In the genomic region with DNA sequence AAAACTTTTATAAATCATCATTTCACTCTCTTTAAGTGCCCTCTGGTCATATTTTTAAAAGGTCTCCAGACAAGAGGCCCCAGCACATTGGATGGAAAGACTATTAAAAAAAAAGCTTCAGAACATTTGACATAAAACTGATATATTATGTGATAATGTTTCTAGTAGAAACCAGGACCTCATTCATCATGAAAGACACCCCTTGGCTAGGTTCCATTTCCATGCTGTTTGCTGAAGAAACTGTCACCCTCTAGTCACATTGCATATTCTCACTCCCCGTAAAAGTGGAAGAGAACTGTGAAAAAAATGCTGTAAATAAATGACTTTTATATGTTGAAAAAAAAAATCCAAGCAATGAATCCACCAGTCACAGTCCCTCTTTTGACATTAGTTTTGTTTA, we compare ENCODE assay signal across 22 mouse cellular contexts. TPM values are rescaled to one million over a fixed set of nuclear protein-coding genes. Genes with fewer than 3 reads are reported as not detected.
DNase-seq lines count a peak whose midpoint lies in the region; ATAC-seq and TF ChIP-seq lines count a peak whose summit lies in the region.
"Had no signal": no experiment of that assay in that cellular context is flagged by ENCODE, and none has a peak within 500 bp of the region (broad histone marks: within the 10 kb centered on the region; RNA-seq: fewer than 3 reads in every experiment).

No protein-coding gene starts in this region.

- no peak overlapping the region for H3K27ac ChIP-seq in lung, embryonic 14.5 days (ENCODE audit: low read depth)
- no peak overlapping the region for H3K27ac ChIP-seq in lung, embryonic 16.5 days (ENCODE audit: low read length)
- H3K27ac ChIP-seq: embryonic facial prominence, embryonic 13.5 days; embryonic facial prominence, embryonic 15.5 days; forebrain, embryonic 10.5 days; forebrain, embryonic 12.5 days had no signal

- ATAC-seq in lung, embryonic 14.5 days (ENCODE audit: insufficient read depth) = peak; percentile 80; the same call in 1 of the 2 replicates
- ATAC-seq in lung, embryonic 16.5 days (ENCODE audit: low read depth) = peak; percentile 31; the same call in 1 of the 2 replicates
- ATAC-seq: forebrain, embryonic 14.5 days had no signal

- H3K4me1 ChIP-seq in lung, embryonic 14.5 days (ENCODE audit: insufficient read depth) = 0 out of 2 replicates have a peak, but pooled peaks cover 2% of the 10 kb centered on the region
- no peaks in the 10 kb centered on the region for H3K4me1 ChIP-seq in lung, embryonic 16.5 days (replicated peaks; ENCODE audit: control insufficient read depth, insufficient read depth, low read length)
- H3K4me1 ChIP-seq: embryonic facial prominence, embryonic 13.5 days; embryonic facial prominence, embryonic 15.5 days; forebrain, embryonic 12.5 days had no signal

- H3K4me2 ChIP-seq in lung, embryonic 14.5 days = no peak overlapping the region
- H3K4me2 ChIP-seq in lung, embryonic 16.5 days (ENCODE audit: low read depth, low read length) = no peak overlapping the region
- H3K4me2 ChIP-seq: embryonic facial prominence, embryonic 13.5 days; embryonic facial prominence, embryonic 15.5 days; forebrain, embryonic 12.5 days had no signal

- no peak overlapping the region for H3K4me3 ChIP-seq in lung, embryonic 14.5 days (ENCODE audit: low read depth, low read length)
- H3K4me3 ChIP-seq in lung, embryonic 16.5 days (ENCODE audit: low read length) = no peak overlapping the region
- H3K4me3 ChIP-seq: embryonic facial prominence, embryonic 13.5 days; embryonic facial prominence, embryonic 15.5 days; erythroblast, embryonic 14.5 days; forebrain, embryonic 10.5 days; forebrain, embryonic 12.5 days had no signal

- TF ChIP-seq CTCF in lung, embryonic 14.5 days (IDR thresholded peaks at IDR 0.05; ENCODE audit: low read depth) = no peak

- no peak overlapping the region for H3K9ac ChIP-seq in lung, embryonic 14.5 days
- no peak overlapping the region for H3K9ac ChIP-seq in lung, embryonic 16.5 days (ENCODE audit: low read length)
- H3K9ac ChIP-seq: embryonic facial prominence, embryonic 13.5 days; embryonic facial prominence, embryonic 15.5 days; forebrain, embryonic 12.5 days had no signal

- no peaks in the 10 kb centered on the region for H3K9me3 ChIP-seq in lung, embryonic 14.5 days (ENCODE audit: low read depth, low read length)
- H3K9me3 ChIP-seq in lung, embryonic 16.5 days (ENCODE audit: control insufficient read depth, low read length) = no peaks in the 10 kb centered on the region
- H3K9me3 ChIP-seq: embryonic facial prominence, embryonic 13.5 days; embryonic facial prominence, embryonic 15.5 days; forebrain, embryonic 10.5 days; forebrain, embryonic 12.5 days had no signal

- 54% methylated on average over 1 of the region's 1 CpGs for WGBS in lung, embryonic 14.5 days
- 55% methylated on average over 1 of the region's 1 CpGs for WGBS in lung, embryonic 16.5 days

- no peaks in the 10 kb centered on the region for H3K27me3 ChIP-seq in lung, embryonic 14.5 days (ENCODE audit: insufficient read depth, low read length)
- no peaks in the 10 kb centered on the region for H3K27me3 ChIP-seq in lung, embryonic 16.5 days (ENCODE audit: control insufficient read depth, insufficient read depth, low read depth, low read length)
- H3K27me3 ChIP-seq: embryonic facial prominence, embryonic 13.5 days; embryonic facial prominence, embryonic 15.5 days; forebrain, embryonic 12.5 days had no signal

- no peaks in the 10 kb centered on the region for H3K36me3 ChIP-seq in lung, embryonic 14.5 days (ENCODE audit: insufficient read depth)
- H3K36me3 ChIP-seq in lung, embryonic 16.5 days (ENCODE audit: control insufficient read depth, insufficient read depth, low read length) = no peaks in the 10 kb centered on the region
- H3K36me3 ChIP-seq: embryonic facial prominence, embryonic 13.5 days; embryonic facial prominence, embryonic 15.5 days; forebrain, embryonic 10.5 days; forebrain, embryonic 12.5 days had no signal

- DNase-seq in lung, embryonic 14.5 days = peak; percentile 83
- DNase-seq in lung, postnatal 36 days = no peak
- no peak for DNase-seq in lung, postnatal 4 days
- DNase-seq in forelimb bud, embryonic 11.5 days (ENCODE audit: low read depth, low spot score) = peak; percentile 32
- no peak for DNase-seq in layer of hippocampus, postnatal 25 days (ENCODE audit: extremely low spot score in 1 of 2, low spot score in 1 of 2)
- DNase-seq: adrenal gland, adult 2 months; adrenal gland, postnatal 10 days; adrenal gland, postnatal 25 days; cerebellum, adult 11 months; cerebellum, adult 18-20 months; cerebellum, adult 8-10 months; cerebellum, adult 9-11 months; cerebellum, postnatal 14 days; cerebellum, postnatal 36 days; embryo, embryonic 11 days had no signal

RNA-seq across cellular contexts. Expression of gene Itm2a, which starts 12.8 kb away (rescaled TPM):
- polyA plus RNA-seq in lung, embryonic 14.5 days (2014; fragmentation: Nextera tagmentation; extraction: Ambion mirVana) = 268 and 294 TPM in 2 replicates
- 356 and 390 TPM in 2 replicates for polyA plus RNA-seq in lung, embryonic 16.5 days (2015; fragmentation: Nextera tagmentation; extraction: Ambion mirVana)
- 10 to 100 TPM; 41.4 to 45.7 TPM for total RNA-seq in layer of hippocampus, postnatal 25 days (2021)
- polyA plus RNA-seq: erythroblast, embryonic 14.5 days had no signal

Comparison
In these comparisons a context has a peak if more than half of its experiments do, and no peak if none do; other contexts are left out.
1. DNase-seq: peak in lung, embryonic 14.5 days (single experiment) and forelimb bud, embryonic 11.5 days (single experiment); none in lung, postnatal 36 days (single experiment), lung, postnatal 4 days (0 of 2) and layer of hippocampus, postnatal 25 days (0 of 2).